Mouse (Mus musculus) retina, postnatal 7 days (tissue): ENCODE measurements around the gene Magee2.
A peak's percentile ranks its signal among the peaks of the same experiment; 100 is the strongest.
"Not testable (repeated sequence)": the region's sequence is repeated elsewhere in the genome, so short reads cannot be mapped to it uniquely, and the experiment has no call there.

Experiments used
- DNase-seq: peaks from one replicate; pipeline ENCODE4 v3.0.0-alpha.2; 2012; ENCODE audit warnings: low read depth, low spot score

Magee2 gene

DNA sequence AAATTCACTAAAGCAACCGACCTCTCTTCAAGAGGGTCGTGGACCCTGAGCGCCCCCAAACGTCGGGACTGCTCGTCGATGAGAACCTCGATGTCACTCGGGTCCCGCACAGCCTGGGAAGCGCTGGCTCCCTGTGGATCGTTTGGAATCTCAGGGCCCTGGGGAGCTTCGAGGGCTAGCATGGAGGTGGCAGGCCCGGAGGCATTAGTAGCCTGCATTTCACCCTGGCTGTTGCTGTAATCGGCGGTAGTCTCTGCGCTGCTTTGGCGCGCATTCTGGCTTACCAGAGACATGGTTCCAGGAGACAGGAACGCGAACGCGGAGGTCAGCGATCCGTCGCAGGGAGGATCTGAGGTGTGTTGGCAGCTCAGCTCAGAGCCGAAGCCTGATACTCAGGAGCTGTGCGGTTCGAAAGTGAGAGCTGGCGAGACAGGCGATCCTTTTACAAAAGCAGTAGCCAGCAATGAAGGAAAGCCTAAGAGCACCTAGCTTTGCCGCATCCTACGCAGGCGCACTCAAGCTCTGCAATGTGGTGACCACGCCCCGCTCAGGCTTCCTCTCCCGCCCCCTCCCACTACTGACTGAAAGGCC, at the start of gene Magee2:
TSS of gene Magee2 (minus strand) at position 517 of the 591 bp plus-strand sequence.
- DNase-seq: peak; percentile 16

DNA sequence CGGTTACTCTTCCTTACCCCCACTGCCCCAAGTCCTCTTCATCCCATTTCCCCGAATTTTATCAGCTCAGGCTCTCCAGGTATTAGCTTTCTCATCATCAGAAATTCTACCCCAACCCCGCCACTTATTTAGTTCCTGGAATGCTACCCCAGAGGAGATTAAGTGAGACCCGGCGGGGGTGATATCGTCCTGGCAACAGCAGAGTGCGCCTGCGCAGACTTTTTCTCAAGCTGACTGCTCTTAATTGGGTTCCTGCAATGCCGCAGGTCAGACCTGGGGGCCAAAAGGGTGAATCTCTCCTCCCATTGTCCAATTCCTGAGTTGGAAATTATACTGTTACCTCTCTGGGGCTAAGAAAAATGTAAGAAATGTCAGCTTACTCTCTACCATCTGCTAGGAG, 3.5 kb downstream of the Magee2 start:
- DNase-seq: no peak

DNA sequence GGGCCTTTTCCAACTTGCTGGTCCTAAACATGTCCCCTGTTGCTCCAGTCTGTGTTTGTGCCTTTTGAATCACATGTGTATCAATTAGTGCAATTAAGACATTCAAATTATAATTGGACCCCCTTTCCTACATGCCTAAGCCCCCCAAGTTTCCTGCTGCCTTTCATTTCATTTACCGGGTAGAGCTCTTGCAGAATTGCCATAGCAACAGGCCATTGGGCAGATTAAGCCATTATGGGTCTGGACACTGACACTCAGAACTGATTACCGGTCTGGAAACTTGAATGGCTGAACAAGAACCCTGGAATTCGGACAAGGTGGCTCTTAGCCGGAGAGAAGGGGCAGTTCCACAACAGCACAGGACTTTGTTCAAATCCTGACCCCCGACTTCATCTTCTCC, 39.5 kb downstream of the Magee2 start:
- DNase-seq: not testable (repeated sequence)

DNA sequence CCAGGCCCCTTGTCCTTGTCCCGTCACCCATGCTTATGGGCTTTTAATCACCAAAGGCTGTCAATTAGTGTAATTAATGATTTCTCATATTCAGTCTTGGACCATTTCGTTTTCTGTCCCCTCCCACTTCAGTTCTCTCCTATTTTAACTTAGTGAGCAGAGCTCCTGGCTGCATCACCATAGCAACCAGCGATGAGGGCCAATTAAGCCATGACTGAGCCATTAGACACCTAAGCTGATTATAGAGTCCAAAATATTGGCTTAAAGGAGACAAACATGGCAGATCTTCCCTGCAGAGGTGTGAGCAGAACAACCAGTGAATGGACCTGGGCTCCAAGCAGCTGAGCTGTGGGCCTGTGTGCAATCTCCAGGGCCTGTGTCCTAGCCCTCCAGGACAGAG, 40.1 kb downstream of the Magee2 start:
- DNase-seq: not testable (repeated sequence)

DNA sequence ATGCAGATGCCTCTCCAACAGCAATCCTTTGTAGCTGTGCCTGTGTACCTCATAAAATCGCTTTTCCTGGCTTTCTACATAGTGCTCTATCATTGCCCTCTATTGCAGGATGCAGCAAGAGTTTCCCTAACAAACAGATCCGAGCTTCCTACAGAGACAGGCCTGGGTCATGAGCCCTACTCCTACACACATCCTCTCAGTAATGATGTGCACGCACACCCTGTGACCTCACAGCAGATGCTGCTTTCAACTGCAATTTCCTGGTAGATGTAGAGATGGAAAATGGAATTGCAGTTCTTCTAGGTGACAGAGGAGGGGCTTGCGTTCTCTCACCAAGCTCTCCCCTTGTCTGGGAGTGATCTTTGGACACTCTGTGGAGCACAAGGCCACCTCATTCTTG, 43.4 kb downstream of the Magee2 start:
- DNase-seq: not testable (repeated sequence)
